Mouse (Mus musculus) right cerebral cortex, postnatal 4 days (tissue): ENCODE results near the gene Med7.

Experiments
- DNase-seq: peaks from one replicate; pipeline ENCODE4 v3.0.0-alpha.2; 2022

Med7 gene

DNA sequence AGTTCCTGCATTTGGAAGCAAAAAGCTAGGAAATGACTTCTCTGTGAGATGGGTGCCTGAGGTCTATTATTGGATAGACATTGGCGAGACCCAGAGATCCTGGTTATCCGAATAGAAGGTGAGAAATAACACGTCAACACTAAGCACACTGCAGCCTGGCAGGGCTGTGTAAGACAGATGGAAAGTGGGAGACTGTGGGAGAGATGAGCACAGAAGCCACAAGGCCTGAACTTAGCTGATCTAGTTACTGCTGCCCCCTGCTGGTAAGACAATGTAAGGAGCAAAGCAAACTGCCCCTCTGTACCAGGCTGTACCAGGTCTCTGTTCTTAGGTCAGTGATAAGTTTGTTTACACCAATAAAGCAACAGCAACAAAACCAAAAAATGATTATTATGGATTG is 5.6 kb upstream of the Med7 start:
- peak; percentile 79 for DNase-seq

DNA sequence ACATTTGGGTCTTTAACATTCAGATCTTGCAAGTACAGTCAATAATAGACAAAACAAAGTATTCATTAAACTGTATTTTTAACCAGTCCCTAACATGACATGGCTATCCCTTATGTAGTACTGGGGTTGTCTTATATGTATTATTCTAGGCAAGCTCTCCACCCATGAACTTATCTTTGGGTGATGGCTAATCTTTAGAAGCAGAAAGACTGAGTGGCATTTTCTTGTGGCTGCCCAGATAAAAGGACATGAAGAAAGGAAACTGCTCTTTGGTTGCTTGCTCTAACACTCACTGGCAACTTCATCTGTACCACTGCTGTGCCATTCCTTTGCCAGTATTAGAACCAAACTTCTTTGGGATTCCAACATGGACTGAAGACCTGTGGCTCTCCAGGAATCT is 1.4 kb upstream of the Med7 start:
- DNase-seq = no peak

DNA sequence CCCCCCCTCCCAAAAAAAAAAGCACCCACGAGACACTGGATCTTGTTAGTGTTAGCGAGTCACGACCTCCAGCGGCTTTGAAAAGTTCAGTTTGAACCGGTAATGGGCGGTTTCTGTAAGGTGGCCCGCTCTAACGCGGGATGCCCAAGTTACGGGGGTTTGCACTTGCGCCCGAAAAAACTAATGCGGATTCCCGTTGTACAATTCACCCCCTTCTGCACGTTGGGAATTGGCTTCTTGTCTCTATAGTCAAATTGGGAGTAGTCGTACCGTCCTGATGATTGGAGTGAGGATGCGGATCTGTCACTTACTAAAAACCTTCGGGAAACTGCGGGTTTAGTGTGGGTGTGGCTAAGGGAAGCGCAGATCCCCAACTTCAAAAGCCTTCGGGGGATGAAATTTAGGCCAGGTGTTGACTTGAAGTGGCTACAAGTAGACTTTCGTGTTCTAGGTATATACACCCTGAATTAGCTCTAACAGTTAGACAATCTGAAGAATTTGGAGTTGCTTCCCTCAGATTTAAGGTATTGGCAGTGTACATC is 805 bp downstream of the Med7 start:
- DNase-seq = peak; percentile 3

DNA sequence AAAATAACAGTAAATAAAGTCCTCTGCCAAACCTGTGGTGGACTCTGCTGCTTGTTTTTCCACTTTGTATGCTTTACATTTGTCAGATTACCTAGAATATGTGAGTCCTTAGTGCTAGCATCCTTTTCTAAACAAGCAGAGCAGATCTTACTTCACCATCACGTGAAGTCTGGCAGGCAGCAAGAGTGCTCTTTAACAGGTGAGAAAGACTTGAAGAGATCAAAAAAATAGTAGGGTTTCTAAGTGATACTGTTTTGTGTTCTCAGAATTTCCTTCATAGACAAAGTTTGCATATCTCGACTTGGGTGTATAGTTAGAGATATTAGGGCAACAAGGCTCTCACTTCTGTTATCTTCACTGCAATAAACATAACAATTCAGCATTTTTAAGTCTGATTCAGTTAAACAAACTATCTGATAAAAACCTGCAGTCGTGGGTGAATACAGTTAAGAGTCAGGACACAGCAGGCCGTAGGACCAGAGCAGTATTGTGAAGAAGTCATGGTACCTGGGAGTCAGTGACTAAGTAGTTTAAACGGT is 2.3 kb downstream of the Med7 start:
- DNase-seq = no peak

DNA sequence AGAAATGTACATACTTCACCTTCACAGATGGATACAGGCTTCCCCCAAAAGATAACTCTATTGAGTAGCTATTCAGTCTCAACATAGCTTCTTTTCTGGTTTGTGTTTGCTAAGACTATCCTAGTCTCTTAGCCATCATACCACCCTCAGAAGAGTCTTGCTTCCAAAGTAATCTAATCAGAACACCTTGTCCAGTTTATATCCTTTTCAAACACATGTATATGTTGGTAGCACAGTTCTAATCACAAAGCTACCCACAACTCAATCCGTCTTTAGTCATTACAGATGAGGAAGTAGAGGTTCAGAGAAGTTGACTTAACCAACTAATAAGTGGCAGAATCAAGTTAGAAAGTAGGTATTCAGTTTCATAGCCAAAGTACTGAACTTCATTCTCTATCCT is 5.0 kb downstream of the Med7 start:
- no peak for DNase-seq

DNA sequence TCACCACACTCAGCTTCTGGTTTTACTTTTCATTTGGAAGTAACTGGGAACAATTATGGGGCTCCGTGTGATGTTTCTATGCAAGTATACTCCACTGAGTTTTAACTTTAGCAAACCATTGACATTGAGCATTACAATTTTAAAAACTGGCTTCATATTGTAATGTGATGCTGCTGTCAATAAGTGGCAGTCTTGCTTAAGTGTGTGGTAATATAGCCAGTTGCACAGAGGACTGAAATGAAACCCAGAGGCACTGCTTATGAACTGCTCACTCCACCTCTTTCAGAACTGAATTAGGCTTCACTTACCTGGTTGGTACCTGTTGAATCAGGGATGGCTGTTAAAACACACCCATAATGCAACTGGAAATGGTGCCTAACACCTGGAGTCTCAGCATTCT is 6.4 kb downstream of the Med7 start:
- no peak for DNase-seq

DNA sequence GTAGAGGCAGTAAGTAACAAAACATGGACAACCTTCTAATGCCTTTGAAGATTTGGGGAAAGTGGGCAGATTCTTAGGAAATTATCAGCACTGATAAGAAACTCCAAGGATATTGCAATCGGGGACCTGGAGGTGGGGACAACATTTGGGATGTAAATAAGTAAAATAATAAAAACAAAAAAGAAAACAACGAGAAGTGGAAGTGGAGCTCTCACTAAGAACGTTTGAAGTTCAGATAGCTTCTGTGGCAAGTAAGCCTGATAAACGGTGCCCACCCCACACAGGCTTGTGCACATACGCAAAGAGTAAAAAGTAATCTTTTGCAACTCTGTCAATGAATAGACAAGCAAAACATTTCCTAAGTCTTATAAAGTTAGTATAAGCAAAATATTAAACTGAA is 7.3 kb downstream of the Med7 start:
- DNase-seq = no peak

DNA sequence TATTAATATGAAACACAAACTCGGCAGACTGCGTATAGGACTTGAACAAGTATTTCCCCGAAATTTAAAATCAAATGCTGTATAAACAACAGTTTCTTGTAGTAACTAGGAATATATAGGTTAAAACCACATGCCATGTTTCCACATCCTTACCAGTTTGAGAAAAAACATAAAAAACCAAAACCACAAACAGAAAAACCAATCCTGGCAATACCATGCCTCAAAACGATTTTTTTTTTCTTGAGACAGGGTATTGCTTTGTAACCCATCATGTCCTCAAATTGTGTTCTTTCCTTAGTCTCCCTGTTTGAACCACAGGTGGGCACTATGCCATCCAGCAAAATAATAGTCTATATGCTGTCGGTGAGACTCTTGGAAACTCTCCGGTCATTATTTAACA is 9.4 kb downstream of the Med7 start:
- DNase-seq = no peak

DNA sequence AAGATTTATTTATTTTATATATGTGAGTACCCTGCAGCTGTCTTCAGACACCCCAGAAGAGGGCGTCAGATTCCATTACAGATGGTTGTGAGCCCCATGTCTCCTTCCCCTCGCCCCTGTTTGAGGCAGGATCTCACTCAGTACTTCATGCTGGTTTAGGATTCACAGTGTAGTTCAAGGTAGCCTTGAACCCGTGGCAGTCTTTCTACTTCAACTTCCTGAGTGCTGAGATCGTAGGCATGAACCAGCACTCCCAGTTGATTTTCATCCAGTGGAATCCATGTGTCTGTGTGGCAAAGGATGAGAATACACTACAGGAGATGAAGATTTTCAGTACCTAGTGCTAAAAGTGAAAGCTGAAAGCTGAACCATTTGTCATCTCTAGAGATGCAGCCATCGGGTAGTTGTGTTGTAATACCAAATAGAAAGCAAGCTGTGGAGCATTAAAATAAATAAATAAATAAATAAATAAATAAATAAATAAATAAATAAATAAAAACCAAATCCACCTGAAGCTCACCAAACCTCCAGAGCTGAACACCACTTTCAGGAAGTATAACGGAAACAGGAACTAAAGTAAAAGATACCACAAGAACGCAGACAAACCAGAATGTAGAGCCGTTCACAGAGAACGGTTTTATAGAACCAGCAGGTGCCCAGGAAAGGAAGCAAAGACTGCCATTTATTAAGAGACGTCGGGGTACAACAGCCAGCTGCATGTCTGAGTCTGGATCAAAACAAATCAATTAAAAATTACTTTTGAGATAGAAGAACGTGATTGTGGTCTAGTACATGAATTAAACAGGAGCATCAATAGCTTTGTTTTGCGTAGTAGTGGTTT is 11.1 kb downstream of the Med7 start:
- DNase-seq = no peak

DNA sequence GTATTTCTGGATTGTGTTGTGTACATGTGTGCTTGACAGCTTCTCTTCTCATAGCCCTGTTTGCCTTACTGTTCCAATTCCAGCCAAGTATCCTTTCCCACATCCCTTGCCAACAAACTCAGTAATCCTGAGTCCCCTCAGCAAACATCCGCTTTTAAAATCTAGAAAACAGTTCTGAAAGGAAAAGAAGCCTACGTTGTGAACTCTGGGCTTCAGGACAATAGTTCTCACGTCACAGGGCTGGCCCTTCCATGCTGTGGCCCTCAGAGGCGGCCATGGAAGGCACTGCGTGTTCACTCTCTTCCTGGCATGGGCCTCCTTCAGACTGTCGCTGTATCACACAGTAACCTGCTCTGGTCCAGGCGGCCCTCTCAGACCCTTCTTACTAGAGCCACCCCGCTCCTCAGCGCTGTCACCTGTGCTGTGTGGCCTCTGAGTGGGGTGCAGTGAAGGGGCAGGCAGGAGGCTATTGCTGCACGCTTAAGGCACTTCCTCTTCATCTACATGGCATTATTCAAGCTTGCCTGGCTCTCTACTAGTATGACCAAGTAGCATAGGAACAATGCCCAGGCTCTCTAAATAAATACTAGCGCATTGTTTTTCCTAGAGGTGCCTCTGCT is 12.8 kb downstream of the Med7 start:
- no peak for DNase-seq

DNA sequence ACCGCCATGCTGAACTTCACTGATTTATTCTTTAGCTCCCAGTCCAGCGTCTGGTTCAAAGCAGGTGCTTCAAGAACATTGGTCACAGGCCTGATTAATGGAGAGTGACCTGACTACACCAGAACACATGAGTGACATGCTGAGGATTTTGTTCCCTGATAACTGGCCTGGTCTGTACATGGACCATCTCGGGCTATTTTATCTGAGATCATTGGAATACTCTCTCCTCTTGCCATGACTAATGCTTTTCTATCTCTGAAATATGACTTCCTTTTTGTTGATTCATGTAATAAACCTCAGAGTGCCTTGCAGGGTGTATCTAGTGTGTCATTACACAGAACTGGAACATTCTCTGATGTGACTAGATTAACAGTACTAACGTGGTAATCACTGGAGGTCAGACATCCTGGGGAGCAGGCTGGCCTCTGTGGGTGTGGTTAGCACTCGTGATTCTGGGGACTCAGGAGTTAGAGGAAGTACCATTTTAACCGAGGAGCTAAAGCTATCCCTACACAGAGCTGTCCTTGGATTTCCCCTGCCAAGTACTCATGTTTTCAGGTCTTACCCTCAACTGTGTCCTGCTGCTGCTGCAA is 17.8 kb downstream of the Med7 start, which contains the start of gene Havcr2:
Havcr2 (plus strand) TSS at position 483 of the 593 bp plus-strand sequence.
- no peak for DNase-seq

DNA sequence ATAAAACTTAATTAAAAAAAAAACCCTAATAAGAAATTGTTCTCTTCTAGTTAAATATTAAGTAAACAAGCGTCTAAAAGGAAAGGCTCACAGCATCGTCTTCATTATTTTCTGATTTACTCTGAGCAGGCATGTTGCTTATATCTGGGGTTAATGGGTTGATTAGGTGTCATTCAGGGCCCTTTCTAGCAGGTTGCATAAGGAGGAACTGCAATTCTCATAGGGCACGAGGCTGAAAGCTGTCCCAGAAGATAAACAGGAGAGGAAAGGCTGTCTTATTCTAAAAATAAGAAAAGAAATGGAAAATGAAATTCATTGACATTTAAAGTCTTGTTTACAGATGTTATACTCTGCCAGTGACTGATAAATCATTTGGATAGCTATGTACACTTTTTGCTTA is 23.2 kb downstream of the Med7 start:
- no peak for DNase-seq

DNA sequence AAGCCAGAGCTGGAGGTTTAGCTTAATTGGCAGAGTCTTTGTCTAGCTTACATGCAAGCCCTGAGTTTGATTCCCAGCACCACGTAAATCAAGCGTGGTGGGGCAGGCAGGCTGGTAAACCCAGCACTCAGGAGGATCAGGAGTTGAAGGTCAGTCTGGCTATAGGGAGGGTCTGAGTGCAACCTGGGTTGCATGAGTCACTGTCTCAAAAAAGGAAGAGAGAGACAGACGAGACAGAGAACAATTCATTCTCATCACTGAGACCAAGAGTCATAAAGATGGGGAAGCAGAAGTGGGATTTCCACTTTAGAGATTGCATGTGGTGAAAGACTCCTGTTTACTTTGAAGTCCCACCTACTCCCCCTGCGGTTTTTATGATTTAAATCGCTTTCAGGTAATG is 24.6 kb downstream of the Med7 start:
- DNase-seq = no peak

DNA sequence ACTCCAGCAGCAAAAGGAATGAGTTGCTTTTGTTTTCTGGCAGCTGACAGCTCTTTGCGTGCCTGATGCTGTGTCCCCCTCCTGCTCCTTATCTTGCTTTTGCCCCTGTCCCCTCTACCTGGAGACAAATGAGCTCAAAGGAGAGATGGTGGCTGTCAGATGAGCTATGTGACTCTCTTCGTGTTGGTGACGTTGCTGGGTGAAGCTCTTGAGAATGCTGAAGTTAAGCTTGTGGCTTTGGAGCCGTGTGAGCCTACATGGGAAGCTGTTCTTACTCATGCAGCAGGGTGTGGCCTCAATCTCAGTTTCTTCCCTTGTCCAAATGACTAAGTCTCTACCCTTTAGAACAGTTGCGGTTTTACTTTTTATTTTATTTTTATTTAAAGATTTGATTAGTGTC is 25.2 kb downstream of the Med7 start:
- no peak for DNase-seq

DNA sequence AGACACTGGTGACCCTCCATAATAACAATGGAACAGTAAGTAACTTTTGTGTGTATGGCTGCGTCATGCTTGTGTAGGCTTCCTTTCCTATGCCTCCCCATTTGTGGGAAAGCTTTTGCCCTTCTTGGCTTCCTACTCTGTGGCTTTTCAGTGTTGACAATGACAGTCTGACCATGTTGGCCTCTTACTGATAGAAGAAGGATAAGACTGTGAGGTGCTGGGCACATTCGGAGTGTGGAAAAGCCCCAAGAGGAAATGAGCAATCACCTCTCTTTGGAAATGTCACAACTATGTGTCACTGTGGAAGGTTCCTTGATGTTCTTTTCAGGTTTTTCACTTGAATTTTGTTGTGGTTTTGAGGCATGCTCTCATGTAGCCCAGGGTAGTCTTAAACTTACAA is 30.2 kb downstream of the Med7 start:
- no peak for DNase-seq

DNA sequence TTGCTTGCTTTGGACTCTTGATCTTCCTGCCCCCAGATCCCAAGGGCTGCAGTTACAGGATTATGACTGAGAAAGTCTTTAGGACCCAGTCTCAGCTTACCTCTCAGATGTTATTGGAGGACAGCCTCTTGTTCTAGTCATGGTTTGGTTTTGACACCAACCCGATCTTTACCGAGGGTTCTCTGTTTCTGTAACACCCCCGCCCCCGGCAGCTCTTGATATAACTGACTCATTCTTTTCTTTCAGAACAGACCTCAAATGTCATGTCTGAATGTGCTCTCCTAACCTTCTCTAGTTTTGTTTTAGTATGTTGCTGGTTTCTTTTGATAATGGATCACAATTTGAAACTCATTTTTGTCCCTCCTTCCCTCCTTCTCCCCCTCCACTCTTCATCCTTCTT is 37.5 kb downstream of the Med7 start:
- no peak for DNase-seq

DNA sequence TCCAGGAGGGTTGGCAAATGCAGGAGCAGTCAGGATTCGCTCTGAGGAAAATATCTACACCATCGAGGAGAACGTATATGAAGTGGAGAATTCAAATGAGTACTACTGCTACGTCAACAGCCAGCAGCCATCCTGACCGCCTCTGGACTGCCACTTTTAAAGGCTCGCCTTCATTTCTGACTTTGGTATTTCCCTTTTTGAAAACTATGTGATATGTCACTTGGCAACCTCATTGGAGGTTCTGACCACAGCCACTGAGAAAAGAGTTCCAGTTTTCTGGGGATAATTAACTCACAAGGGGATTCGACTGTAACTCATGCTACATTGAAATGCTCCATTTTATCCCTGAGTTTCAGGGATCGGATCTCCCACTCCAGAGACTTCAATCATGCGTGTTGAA is 42.6 kb downstream of the Med7 start:
- no peak for DNase-seq

DNA sequence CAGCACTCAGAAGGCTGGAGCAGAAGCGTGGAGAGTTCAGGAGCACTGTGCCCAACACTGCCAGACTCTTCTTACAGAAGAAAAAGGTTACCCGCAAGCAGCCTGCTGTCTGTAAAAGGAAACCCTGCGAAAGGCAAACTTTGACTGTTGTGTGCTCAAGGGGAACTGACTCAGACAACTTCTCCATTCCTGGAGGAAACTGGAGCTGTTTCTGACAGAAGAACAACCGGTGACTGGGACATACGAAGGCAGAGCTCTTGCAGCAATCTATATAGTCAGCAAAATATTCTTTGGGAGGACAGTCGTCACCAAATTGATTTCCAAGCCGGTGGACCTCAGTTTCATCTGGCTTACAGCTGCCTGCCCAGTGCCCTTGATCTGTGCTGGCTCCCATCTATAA is 43.8 kb downstream of the Med7 start:
- no peak for DNase-seq

DNA sequence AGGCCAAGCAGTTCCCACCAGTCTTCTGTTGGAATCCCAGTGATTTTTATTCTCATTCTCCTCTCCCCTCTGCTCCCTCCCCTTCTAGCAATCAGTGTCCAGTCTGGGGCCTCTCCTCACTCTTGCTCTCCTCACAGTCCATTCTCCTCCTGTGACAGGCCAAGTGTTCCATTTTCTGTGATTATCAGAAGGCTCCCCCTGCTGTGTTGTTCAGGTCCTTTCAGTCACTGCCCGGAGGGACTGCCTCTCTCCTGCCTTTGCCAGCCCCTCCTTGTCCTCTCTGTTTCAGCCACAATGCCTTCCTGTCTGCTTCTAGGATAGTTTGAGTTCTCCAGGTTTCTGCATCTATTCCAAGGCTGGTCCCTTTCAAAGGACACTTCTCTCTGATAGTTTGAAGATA is 51.5 kb downstream of the Med7 start:
- no peak for DNase-seq

DNA sequence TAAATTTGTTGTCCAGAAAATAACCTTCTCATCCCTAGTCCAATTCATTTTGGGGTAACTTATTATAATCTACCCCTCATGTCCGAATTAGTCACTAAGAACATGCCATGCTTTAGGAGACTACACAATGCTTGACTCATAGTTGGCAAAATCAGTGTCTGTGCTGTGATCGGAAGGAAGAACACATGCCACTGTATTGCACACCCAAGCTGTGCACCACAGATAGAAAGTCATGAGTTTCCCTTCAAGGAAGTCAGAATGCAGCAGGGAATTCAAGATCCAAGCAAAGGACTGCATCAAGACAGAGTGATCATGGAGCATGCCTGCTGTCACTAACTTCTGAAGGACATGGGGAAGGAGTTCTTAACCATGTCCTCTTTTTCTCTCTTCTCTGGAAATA is 51.9 kb downstream of the Med7 start:
- no peak for DNase-seq
